ENCODE assay signal across 8 mouse cellular contexts in genomic region chr17:8283526-8284253, GRCm38 (mm10). TPM values are rescaled to one million over a fixed set of nuclear protein-coding genes. Genes with fewer than 3 reads are reported as not detected.
DNase-seq lines count a peak whose midpoint lies in the region; ATAC-seq lines count a peak whose summit lies in the region.

No protein-coding gene starts in this region.

- H3K4me1 ChIP-seq in forebrain, embryonic 10.5 days = peaks cover 22% of the 10 kb centered on the region
- H3K4me1 ChIP-seq in heart, embryonic 16.5 days (ENCODE audit: control insufficient read depth, insufficient read depth, low read length) = peaks cover 8% of the 10 kb centered on the region
- H3K4me1 ChIP-seq in liver, embryonic 15.5 days (replicated peaks) = peaks cover 39% of the 10 kb centered on the region
- 0 out of 2 replicates have a peak, but pooled peaks cover 12% of the 10 kb centered on the region for H3K4me1 ChIP-seq in neural tube, embryonic 12.5 days

- H3K27me3 ChIP-seq in forebrain, embryonic 10.5 days (ENCODE audit: poor library complexity, severe bottlenecking) = peaks cover 35% of the 10 kb centered on the region
- no peaks in the 10 kb centered on the region for H3K27me3 ChIP-seq in heart, embryonic 16.5 days (ENCODE audit: control insufficient read depth, insufficient read depth, low read length)
- no peaks in the 10 kb centered on the region for H3K27me3 ChIP-seq in liver, embryonic 15.5 days
- no peaks in the 10 kb centered on the region for H3K27me3 ChIP-seq in neural tube, embryonic 12.5 days (replicated peaks)

- H3K36me3 ChIP-seq in forebrain, embryonic 10.5 days (replicated peaks) = no peaks in the 10 kb centered on the region
- H3K36me3 ChIP-seq in heart, embryonic 16.5 days (ENCODE audit: control insufficient read depth, insufficient read depth) = no peaks in the 10 kb centered on the region
- no peaks in the 10 kb centered on the region for H3K36me3 ChIP-seq in liver, embryonic 15.5 days (replicated peaks)
- no peaks in the 10 kb centered on the region for H3K36me3 ChIP-seq in neural tube, embryonic 12.5 days

- peak overlapping the region; percentile 94 for H3K9ac ChIP-seq in heart, embryonic 16.5 days (ENCODE audit: low read length)
- H3K9ac ChIP-seq in liver, embryonic 15.5 days = peak overlapping the region; percentile 85
- peak overlapping the region; percentile 77 for H3K9ac ChIP-seq in neural tube, embryonic 12.5 days

- H3K27ac ChIP-seq in forebrain, embryonic 10.5 days = peak overlapping the region; percentile 92
- H3K27ac ChIP-seq in heart, embryonic 16.5 days (ENCODE audit: low read length) = peak overlapping the region; percentile 100
- H3K27ac ChIP-seq in liver, embryonic 15.5 days (replicated peaks) = peak overlapping the region; percentile 90
- H3K27ac ChIP-seq in neural tube, embryonic 12.5 days = peak overlapping the region; percentile 72; the same call in 1 of the 2 replicates

- WGBS in forebrain, embryonic 10.5 days = under 1% methylated on average over 77 of the region's 77 CpGs
- WGBS in heart, embryonic 16.5 days = under 1% methylated on average over 77 of the region's 77 CpGs
- under 1% methylated on average over 77 of the region's 77 CpGs for WGBS in liver, embryonic 15.5 days (ENCODE audit: insufficient replicate concordance)
- under 1% methylated on average over 77 of the region's 77 CpGs for WGBS in neural tube, embryonic 12.5 days

- H3K9me3 ChIP-seq in forebrain, embryonic 10.5 days = no peaks in the 10 kb centered on the region
- no peaks in the 10 kb centered on the region for H3K9me3 ChIP-seq in heart, embryonic 16.5 days (replicated peaks; ENCODE audit: control insufficient read depth, low read length)
- H3K9me3 ChIP-seq in liver, embryonic 15.5 days (replicated peaks) = no peaks in the 10 kb centered on the region
- H3K9me3 ChIP-seq in neural tube, embryonic 12.5 days = no peaks in the 10 kb centered on the region

- DNase-seq in c-Kit-negative CD71-positive TER-119-positive erythroid progenitor cells, embryonic 14.5 days (ENCODE audit: low read depth, low spot score) = peak; percentile 89
- peak; percentile 91 for DNase-seq in forebrain, embryonic 10.5 days (ENCODE audit: extremely low spot score, low spot score)
- DNase-seq in kidney, postnatal 36 days = peak; percentile 96 to 97
- DNase-seq in telencephalon, adult 2 months (ENCODE audit: low read depth, low spot score) = peak; percentile 94

- peak; percentile 88 for ATAC-seq in CD4-positive, CD25-positive, alpha-beta regulatory T cell, adult 4 months
- peak; percentile 97 for ATAC-seq in heart, embryonic 16.5 days (replicated peaks; ENCODE audit: extremely low read depth, insufficient read depth, low FRiP score)
- peak; percentile 96 for ATAC-seq in liver, embryonic 15.5 days (ENCODE audit: insufficient read depth)
- ATAC-seq in neural tube, embryonic 12.5 days (ENCODE audit: low FRiP score, low read depth) = peak; percentile 98

- peak overlapping the region; percentile 86 for H3K4me3 ChIP-seq in forebrain, embryonic 10.5 days
- peak overlapping the region; percentile 94 for H3K4me3 ChIP-seq in heart, embryonic 16.5 days (ENCODE audit: low read length)
- peak overlapping the region; percentile 80 for H3K4me3 ChIP-seq in liver, embryonic 15.5 days (replicated peaks)
- H3K4me3 ChIP-seq in neural tube, embryonic 12.5 days = peak overlapping the region; percentile 77

- peak overlapping the region; percentile 95 for H3K4me2 ChIP-seq in heart, embryonic 16.5 days (ENCODE audit: low read depth, low read length)
- peak overlapping the region; percentile 98 for H3K4me2 ChIP-seq in liver, embryonic 15.5 days
- peak overlapping the region; percentile 99 for H3K4me2 ChIP-seq in neural tube, embryonic 12.5 days (replicated peaks)

RNA-seq across cellular contexts. Expression of gene Mpc1, which starts 1.0 kb away (rescaled TPM):
- 100 to 1,000 TPM; 183 to 184 TPM for polyA plus RNA-seq in CD4-positive, CD25-positive, alpha-beta regulatory T cell, adult 4 months (2017; shearing (Covaris generic))
- 61.7 and 71.1 TPM in 2 replicates for polyA plus RNA-seq in forebrain, embryonic 10.5 days (2016; fragmentation: Nextera tagmentation; extraction: Ambion mirVana)
- 335 and 353 TPM in 2 replicates for polyA plus RNA-seq in heart, embryonic 16.5 days (2015; fragmentation: Nextera tagmentation; extraction: Ambion mirVana)
- polyA plus RNA-seq in liver, embryonic 15.5 days (2015; fragmentation: Nextera tagmentation; extraction: Ambion mirVana) = 135 and 142 TPM in 2 replicates
- 162 and 168 TPM in 2 replicates for polyA plus RNA-seq in neural tube, embryonic 12.5 days (2016; fragmentation: Nextera tagmentation; extraction: Ambion mirVana)

RNA-seq across cellular contexts. Expression of gene Sft2d1, which starts 27.2 kb away (rescaled TPM):
- 100 to 1,000 TPM; 129 to 135 TPM for polyA plus RNA-seq in CD4-positive, CD25-positive, alpha-beta regulatory T cell, adult 4 months (2017; shearing (Covaris generic))
- polyA plus RNA-seq in forebrain, embryonic 10.5 days (2016; fragmentation: Nextera tagmentation; extraction: Ambion mirVana) = 58.6 and 62.9 TPM in 2 replicates
- polyA plus RNA-seq in heart, embryonic 16.5 days (2015; fragmentation: Nextera tagmentation; extraction: Ambion mirVana) = 53.6 and 61.0 TPM in 2 replicates
- 50.1 and 61.0 TPM in 2 replicates for polyA plus RNA-seq in liver, embryonic 15.5 days (2015; fragmentation: Nextera tagmentation; extraction: Ambion mirVana)
- polyA plus RNA-seq in neural tube, embryonic 12.5 days (2016; fragmentation: Nextera tagmentation; extraction: Ambion mirVana) = 104 and 109 TPM in 2 replicates

RNA-seq across cellular contexts. Expression of gene Ccr6, which starts 47.8 kb away (rescaled TPM):
- polyA plus RNA-seq in CD4-positive, CD25-positive, alpha-beta regulatory T cell, adult 4 months (2017; shearing (Covaris generic)) = 100 to 1,000 TPM in 1 of 2 experiments, 10 to 100 TPM in 1; 90.4 to 125 TPM
- not detected in 2 replicates for polyA plus RNA-seq in forebrain, embryonic 10.5 days (2016; fragmentation: Nextera tagmentation; extraction: Ambion mirVana)
- 0.46 and 0.64 TPM in 2 replicates for polyA plus RNA-seq in heart, embryonic 16.5 days (2015; fragmentation: Nextera tagmentation; extraction: Ambion mirVana)
- polyA plus RNA-seq in liver, embryonic 15.5 days (2015; fragmentation: Nextera tagmentation; extraction: Ambion mirVana) = 0.09 TPM in 1 of 2 replicates, not detected in the other
- not detected in 2 replicates for polyA plus RNA-seq in neural tube, embryonic 12.5 days (2016; fragmentation: Nextera tagmentation; extraction: Ambion mirVana)

RNA-seq across cellular contexts. Expression of gene Prr18, which starts 53.6 kb away (rescaled TPM):
- polyA plus RNA-seq in CD4-positive, CD25-positive, alpha-beta regulatory T cell, adult 4 months (2017; shearing (Covaris generic)) = not detected
- 0.19 and 0.30 TPM in 2 replicates for polyA plus RNA-seq in forebrain, embryonic 10.5 days (2016; fragmentation: Nextera tagmentation; extraction: Ambion mirVana)
- polyA plus RNA-seq in heart, embryonic 16.5 days (2015; fragmentation: Nextera tagmentation; extraction: Ambion mirVana) = 0.21 and 0.30 TPM in 2 replicates
- 0.05 and 0.06 TPM in 2 replicates for polyA plus RNA-seq in liver, embryonic 15.5 days (2015; fragmentation: Nextera tagmentation; extraction: Ambion mirVana)
- polyA plus RNA-seq in neural tube, embryonic 12.5 days (2016; fragmentation: Nextera tagmentation; extraction: Ambion mirVana) = 4.0 and 5.2 TPM in 2 replicates

Comparison
In these comparisons a context has a peak if more than half of its experiments do, and no peak if none do; other contexts are left out.
1. Peak in every context shown above with its lines: DNase-seq, ATAC-seq, H3K4me3 ChIP-seq and H3K27ac ChIP-seq.
2. RNA of gene Ccr6, which starts 47.8 kb away (polyA plus RNA-seq): 90.4 to 125 TPM in CD4-positive, CD25-positive, alpha-beta regulatory T cell, adult 4 months; 0.46 to 0.64 TPM in heart, embryonic 16.5 days, 0.09 TPM in liver, embryonic 15.5 days, not detected in neural tube, embryonic 12.5 days and not detected in forebrain, embryonic 10.5 days; every median in the first group is over 10 times any median in the second.